Mouse (Mus musculus) ES-E14 (cell line): Measurements from ENCODE around the gene Olfr1242. TPM values are rescaled to one million over a fixed set of nuclear protein-coding genes. Genes with fewer than 3 reads are reported as not detected.

Source experiments
- DNase-seq: peaks from one replicate; pipeline ENCODE4 v3.0.0-alpha.2; 2013; ENCODE audit warnings: low read depth, low spot score
- H3K27ac ChIP-seq: 2 replicates; pipeline ENCODE4 v1.5.1; 2012; ENCODE audit warnings: low read depth, mild to moderate bottlenecking, low read length, moderate library complexity, mixed read lengths; ENCODE audit not compliant: poor library complexity, insufficient read depth, severe bottlenecking
- H3K36me3 ChIP-seq: 2 replicates; pipeline ENCODE4 v1.6.1; 2012; ENCODE audit warnings: mild to moderate bottlenecking, low read length, moderate library complexity, mixed read lengths; ENCODE audit not compliant: control insufficient read depth, poor library complexity, insufficient read depth, severe bottlenecking
- H3K4me1 ChIP-seq, 2 experiments: fragments of 150-350 bp in 1 of 2; sonication (generic) in 1 of 2; 2 replicates each; pipeline ENCODE4 v1.6.1; 2012; ENCODE audit warnings: low read length in 2 of 2, mild to moderate bottlenecking in 1 of 2, mixed read lengths in 1 of 2; ENCODE audit not compliant: control insufficient read depth in 2 of 2, insufficient read depth in 2 of 2, poor library complexity in 1 of 2
- H3K4me3 ChIP-seq, 2 experiments: fragments of 150-350 bp in 1 of 2; sonication (generic) in 1 of 2; 2 replicates each; pipeline ENCODE4 v1.5.1; 2012; ENCODE audit warnings: low read length in 2 of 2, low read depth in 1 of 2, mild to moderate bottlenecking in 1 of 2, mixed read lengths in 1 of 2; ENCODE audit not compliant: insufficient read depth in 1 of 2, poor library complexity in 1 of 2, severe bottlenecking in 1 of 2
- H3K9ac ChIP-seq: 2 replicates; pipeline ENCODE4 v1.6.1; 2012; ENCODE audit warnings: low read depth, mild to moderate bottlenecking, low read length, mixed read lengths; ENCODE audit not compliant: poor library complexity, insufficient read depth, severe bottlenecking
- H3K9me3 ChIP-seq: fragments of 150-350 bp; sonication (generic); 2 replicates; pipeline ENCODE4 v1.6.1; 2012; ENCODE audit warnings: low read depth, mild to moderate bottlenecking, low read length; ENCODE audit not compliant: control insufficient read depth, insufficient read depth
- CHD2 ChIP-seq: IDR thresholded peaks from 2 replicates; pipeline ENCODE4 v1.6.1; 2014; ENCODE audit warnings: mild to moderate bottlenecking, low read depth, low read length, inconsistent platforms
- HCFC1 ChIP-seq: IDR thresholded peaks from 2 replicates; pipeline ENCODE4 v1.6.1; 2012; ENCODE audit warnings: low read length, inconsistent platforms, borderline replicate concordance; ENCODE audit not compliant: insufficient read depth
- MAFK ChIP-seq: IDR thresholded peaks from 2 replicates; pipeline ENCODE4 v1.6.1; 2014; ENCODE audit warnings: mild to moderate bottlenecking, low read depth, low read length, inconsistent platforms; ENCODE audit not compliant: insufficient read depth
- ZC3H11A ChIP-seq: IDR thresholded peaks from 2 replicates; pipeline ENCODE4 v1.6.1; 2012; ENCODE audit warnings: low read depth, mild to moderate bottlenecking, inconsistent platforms, low read length, borderline replicate concordance
- ZNF384 ChIP-seq: IDR thresholded peaks from 2 replicates; pipeline ENCODE4 v1.6.1; 2012; ENCODE audit warnings: low read depth, low read length, inconsistent platforms
- in situ Hi-C, 2 experiments: fragments of 600-800 bp; cut with MboI; formaldehyde crosslinking; loops; one replicate each; pipeline ENCODE4 v1.15.1; 2025; ENCODE audit warnings: low sequenced_read_pairs in 2 of 2, inconsistent platforms in 1 of 2; ENCODE audit not compliant: unreplicated experiment in 2 of 2
- total RNA-seq: library from RNA; depleted of rRNA; stranded (reverse); fragments of 300-350 nt; gene quantifications from 2 replicates; pipeline ENCODE4 v1.2.3, GENCODE M21; 2012; rRNA removed

Olfr1242 gene
- not detected in 2 replicates for total RNA-seq

DNA sequence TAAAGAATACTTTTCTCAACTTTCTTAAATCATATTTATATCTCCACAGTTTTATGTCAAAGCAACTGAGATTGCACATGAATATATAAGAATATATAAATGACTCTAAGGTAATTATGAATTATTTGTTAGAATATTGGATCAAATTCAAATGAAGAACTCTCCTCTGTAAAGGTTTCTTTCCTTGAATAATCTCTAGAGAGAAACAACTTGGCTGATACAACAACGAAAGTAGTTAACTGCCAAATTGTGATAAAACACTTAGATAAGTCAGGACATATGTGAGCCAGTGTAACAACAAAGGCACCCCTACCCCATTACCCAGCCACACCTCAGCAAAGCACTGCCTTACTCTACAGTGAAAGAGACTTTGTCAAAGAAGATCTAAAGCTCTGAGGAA lies at the start of gene Olfr1242:
TSS of gene Olfr1242 (minus strand) at position 101 of the 400 bp plus-strand sequence.
- TF ChIP-seq MAFK: no peak
- no peak for TF ChIP-seq ZNF384
- TF ChIP-seq ZC3H11A: no peak
- no peak for TF ChIP-seq CHD2
- no peak for TF ChIP-seq HCFC1
- no peaks in the 10 kb centered on the region for H3K9me3 ChIP-seq
- H3K36me3 ChIP-seq: no peaks in the 10 kb centered on the region
- in situ Hi-C loops: no loop called here
- DNase-seq: no peak
- no peaks in the 10 kb centered on the region for H3K4me1 ChIP-seq
- H3K4me3 ChIP-seq: no peak within 1 kb of the TSS
- no peak within 1 kb of the TSS for H3K9ac ChIP-seq
- H3K27ac ChIP-seq: no peak within 1 kb of the TSS

DNA sequence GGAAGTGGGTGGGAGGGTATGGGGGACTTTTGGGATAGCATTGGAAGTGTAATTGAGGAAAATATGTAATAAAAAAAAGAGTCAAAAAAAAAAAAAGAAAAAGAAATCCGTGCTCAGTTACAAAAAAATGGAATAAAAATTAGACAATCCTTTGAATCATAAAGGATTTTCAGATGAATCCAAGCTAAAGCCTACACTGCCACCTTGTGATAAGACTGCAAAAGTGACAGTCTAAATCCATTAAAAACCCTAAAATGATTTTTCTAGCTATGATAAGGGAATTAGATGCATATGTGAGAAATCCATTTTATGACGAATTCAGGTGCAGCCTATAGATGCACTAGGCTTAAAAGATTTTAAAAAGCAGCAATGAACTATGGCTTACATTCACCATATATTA lies 46.4 kb upstream of the Olfr1242 start:
- in situ Hi-C loops: loop anchor here in 1 of 2 experiments (25.0 kb wide), 1 partner anchor 1182 kb away; no protein-coding TSS in a partner anchor
- H3K4me3 ChIP-seq: no peak overlapping the region
- no peak for DNase-seq
- H3K36me3 ChIP-seq: no peaks in the 10 kb centered on the region
- H3K9me3 ChIP-seq: no peaks in the 10 kb centered on the region
- H3K27ac ChIP-seq: no peak overlapping the region
- TF ChIP-seq ZNF384: no peak
- no peak for TF ChIP-seq CHD2
- no peak for TF ChIP-seq MAFK
- TF ChIP-seq ZC3H11A: no peak
- TF ChIP-seq HCFC1: no peak
- no peaks in the 10 kb centered on the region for H3K4me1 ChIP-seq
- no peak overlapping the region for H3K9ac ChIP-seq

DNA sequence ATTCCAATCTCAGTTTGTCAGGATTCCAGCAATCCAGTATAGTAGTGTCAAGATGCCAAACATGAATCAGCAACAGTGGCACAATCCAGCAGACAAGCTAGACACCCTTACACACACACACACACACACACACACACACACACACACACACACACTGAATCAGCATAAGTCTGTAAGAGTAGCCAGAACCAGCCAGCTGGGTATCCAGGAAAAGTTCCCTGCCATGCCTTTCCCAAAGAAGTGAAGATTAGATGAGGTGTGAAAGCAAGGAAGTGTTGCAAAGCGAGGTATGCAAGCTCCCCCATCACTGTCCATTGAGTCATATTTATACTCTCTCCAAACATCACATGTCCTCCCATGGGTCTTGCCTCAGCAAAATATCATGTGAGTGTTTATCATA lies 41.8 kb upstream of the Olfr1242 start:
- H3K4me3 ChIP-seq: no peak overlapping the region
- no peaks in the 10 kb centered on the region for H3K4me1 ChIP-seq
- no peak overlapping the region for H3K9ac ChIP-seq
- no peak overlapping the region for H3K27ac ChIP-seq
- H3K9me3 ChIP-seq: no peaks in the 10 kb centered on the region
- no peak for DNase-seq
- in situ Hi-C loops: loop anchor here in 1 of 2 experiments (25.0 kb wide), 1 partner anchor 1178 kb away; no protein-coding TSS in a partner anchor
- H3K36me3 ChIP-seq: no peaks in the 10 kb centered on the region
- no peak for TF ChIP-seq CHD2
- TF ChIP-seq MAFK: no peak
- TF ChIP-seq ZNF384: no peak
- no peak for TF ChIP-seq HCFC1
- TF ChIP-seq ZC3H11A: no peak

DNA sequence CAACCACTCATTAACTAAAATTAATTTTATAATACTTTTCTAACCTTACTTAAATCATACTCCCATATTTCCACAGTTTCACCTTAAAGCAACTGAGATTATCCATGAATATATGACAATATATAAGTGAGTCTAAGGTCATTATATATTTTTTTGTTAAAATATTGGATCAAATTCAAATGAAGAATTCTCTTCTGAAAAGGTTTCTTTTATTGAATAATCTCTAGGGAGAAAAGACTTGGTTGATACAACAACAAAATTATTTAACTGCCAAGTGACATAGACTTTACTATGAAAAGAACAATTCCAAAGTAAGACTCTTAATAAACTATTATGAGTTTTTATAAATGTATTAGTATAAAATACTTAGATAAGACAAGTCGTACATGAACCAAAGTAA lies 33.3 kb upstream of the Olfr1242 start, which contains the start of gene Olfr1243:
TSS of gene Olfr1243 (minus strand) at position 101 of the 400 bp plus-strand sequence.
- Histone ChIP-seq H3K9ac (no peak within 1 kb of the TSS), H3K9me3 (no peaks in the 10 kb centered on the region), H3K36me3 (no peaks in the 10 kb centered on the region), H3K4me1 (no peaks in the 10 kb centered on the region), H3K4me3 (no peak within 1 kb of the TSS), H3K27ac (no peak within 1 kb of the TSS)
- TF ChIP-seq CHD2 (no peak), HCFC1 (no peak), MAFK (no peak), ZNF384 (no peak), ZC3H11A (no peak)
- DNase-seq: no peak
- in situ Hi-C loops: loop anchor here in 1 of 2 experiments (25.0 kb wide), 1 partner anchor 1169 kb away; no protein-coding TSS in a partner anchor

DNA sequence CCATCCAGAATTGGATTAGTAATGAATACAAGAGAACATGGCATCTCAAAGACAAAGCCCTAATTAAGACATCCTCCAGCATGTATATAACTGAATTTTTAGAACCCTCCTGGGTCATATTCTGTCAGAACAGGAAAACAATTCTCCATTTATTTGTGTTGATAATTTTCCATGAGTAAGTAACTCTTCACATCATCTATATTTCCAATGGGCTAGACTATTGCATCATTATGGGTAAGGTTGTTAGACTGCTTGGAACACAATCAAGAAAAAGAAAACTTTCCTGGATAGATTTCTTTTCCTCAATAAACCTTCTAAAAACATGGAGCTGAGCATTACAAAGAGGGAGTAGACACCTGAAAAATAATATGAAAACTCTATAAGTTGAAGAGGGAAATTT lies 11.1 kb downstream of the Olfr1242 start, which contains the start of gene Olfr1241:
TSS of gene Olfr1241 (minus strand) at position 101 of the 400 bp plus-strand sequence.
- no peaks in the 10 kb centered on the region for H3K9me3 ChIP-seq
- no peak within 1 kb of the TSS for H3K4me3 ChIP-seq
- H3K4me1 ChIP-seq: no peaks in the 10 kb centered on the region
- DNase-seq: no peak
- H3K9ac ChIP-seq: no peak within 1 kb of the TSS
- no peak for TF ChIP-seq ZNF384
- no peak for TF ChIP-seq CHD2
- TF ChIP-seq MAFK: no peak
- TF ChIP-seq HCFC1: no peak
- TF ChIP-seq ZC3H11A: no peak
- in situ Hi-C loops: no loop called here
- H3K36me3 ChIP-seq: no peaks in the 10 kb centered on the region
- H3K27ac ChIP-seq: no peak within 1 kb of the TSS
